Mouse (Mus musculus) c-Kit-positive CD71-positive TER-119-negative erythroid progenitor cells, embryonic 14.5 days (primary cell): ENCODE results near the gene Iqcc.
A peak's percentile ranks its signal among the peaks of the same experiment; 100 is the strongest.

Experiments used
- DNase-seq: peaks from one replicate; pipeline ENCODE4 v3.0.0-alpha.2; 2013; ENCODE audit warnings: low read depth

The Iqcc gene

GRCm38 (mm10) chr4:129622120-129622802, 3.4 kb upstream of the Iqcc start:
- no peak for DNase-seq

GRCm38 (mm10) chr4:129621283-129621841, 2.5 kb upstream of the Iqcc start:
- no peak for DNase-seq

- no peak for DNase-seq
Observed at GRCm38 (mm10) chr4:129620419-129621282, 1.8 kb upstream of the Iqcc start.

GRCm38 (mm10) chr4:129618031-129618430, 868 bp downstream of the Iqcc start:
- no peak for DNase-seq

- no peak for DNase-seq
Observed at GRCm38 (mm10) chr4:129617121-129617641, 1.7 kb downstream of the Iqcc start.

- DNase-seq, result no peak
Observed at GRCm38 (mm10) chr4:129616631-129617030, 2.3 kb downstream of the Iqcc start.

GRCm38 (mm10) chr4:129615801-129616290, 3.1 kb downstream of the Iqcc start:
- DNase-seq, result no peak

- no peak for DNase-seq
Observed at GRCm38 (mm10) chr4:129614093-129614492, 4.8 kb downstream of the Iqcc start, which contains the start of gene Dcdc2b. Gene Dcdc2b, minus strand, starts transcription at chr4:129614257.

- no peak for DNase-seq
Observed at GRCm38 (mm10) chr4:129610472-129610871, 8.4 kb downstream of the Iqcc start.

- no peak for DNase-seq
Observed at GRCm38 (mm10) chr4:129610026-129610425, 8.9 kb downstream of the Iqcc start.

GRCm38 (mm10) chr4:129609139-129609631, 9.7 kb downstream of the Iqcc start:
- no peak for DNase-seq

- DNase-seq, result peak; percentile 83
Observed at GRCm38 (mm10) chr4:129608426-129609025, 10.4 kb downstream of the Iqcc start.

GRCm38 (mm10) chr4:129600233-129601158, 18.4 kb downstream of the Iqcc start, which contains the start of the genes Eif3i and Tmem234:
Gene Eif3i, minus strand, starts transcription at chr4:129600648.
Gene Tmem234, plus strand, starts transcription at chr4:129600668.
- peak; percentile 77 for DNase-seq

- no peak for DNase-seq
Observed at GRCm38 (mm10) chr4:129588865-129589264, 30.0 kb downstream of the Iqcc start.

- no peak for DNase-seq
Observed at GRCm38 (mm10) chr4:129586943-129587342, 32.0 kb downstream of the Iqcc start.

GRCm38 (mm10) chr4:129585773-129586172, 33.1 kb downstream of the Iqcc start:
- no peak for DNase-seq

- DNase-seq, result peak; percentile 83
Observed at GRCm38 (mm10) chr4:129584884-129585608, 33.9 kb downstream of the Iqcc start.

GRCm38 (mm10) chr4:129584370-129584769, 34.5 kb downstream of the Iqcc start:
- no peak for DNase-seq

GRCm38 (mm10) chr4:129582251-129582650, 36.6 kb downstream of the Iqcc start:
- no peak for DNase-seq

- DNase-seq, result no peak
Observed at GRCm38 (mm10) chr4:129580347-129580746, 38.6 kb downstream of the Iqcc start.
